Mouse (Mus musculus): Measurements from ENCODE around the gene Chd2. TPM values are rescaled to one million over a fixed set of nuclear protein-coding genes. Genes with fewer than 3 reads are reported as not detected.
A peak's percentile ranks its signal among the peaks of the same experiment; 100 is the strongest.

Chd2 gene
- polyA plus RNA-seq, 1 experiment from 2014 or later, result 64.4 TPM

DNA sequence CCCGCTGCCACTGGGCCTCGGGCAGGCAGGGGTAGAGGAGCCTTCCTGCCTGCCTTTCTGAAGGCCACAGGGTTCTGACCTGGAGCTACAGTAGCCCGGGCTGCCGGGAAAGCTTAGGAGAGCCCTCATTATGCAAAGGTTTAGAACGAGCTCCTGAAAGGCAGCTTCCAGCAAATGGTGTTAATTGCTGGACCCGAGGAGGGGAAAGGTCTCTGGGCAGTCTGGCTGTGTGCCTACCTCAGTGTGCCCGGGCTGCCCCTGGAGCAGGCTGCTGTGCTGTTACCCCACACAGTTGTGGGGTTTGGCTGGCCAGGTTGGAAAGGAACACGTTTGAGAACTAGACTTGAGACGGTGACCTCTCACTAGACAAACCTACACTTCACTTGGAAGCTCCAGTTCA lies 152.2 kb downstream of the Chd2 start:
- H3K4me1 ChIP-seq (replicated peaks; ENCODE audit: control insufficient read depth, insufficient read depth, low read length), result peaks cover 18% of the 10 kb centered on the region
- peak overlapping the region; percentile 88 for H3K27ac ChIP-seq (ENCODE audit: low read depth, low read length)
- H3K4me2 ChIP-seq (replicated peaks; ENCODE audit: low read depth, low read length), result peak overlapping the region; percentile 79
- peak overlapping the region; percentile 63; the same call in 1 of the 2 replicates for H3K4me3 ChIP-seq (ENCODE audit: low read depth, low read length)
- H3K9me3 ChIP-seq (ENCODE audit: control insufficient read depth, low read length), result no peaks in the 10 kb centered on the region
- ATAC-seq (ENCODE audit: low FRiP score) (no peak), DNase-seq (ENCODE audit: low spot score) (no peak)
- H3K27me3 ChIP-seq (ENCODE audit: control insufficient read depth, insufficient read depth, low read length), result no peaks in the 10 kb centered on the region
- H3K9ac ChIP-seq (ENCODE audit: low read depth, low read length), result 0 out of 2 replicates have a peak overlapping the region, but pooled peaks have one; percentile 21
- WGBS, result 2% methylated on average over 9 of the region's 9 CpGs
- H3K36me3 ChIP-seq (ENCODE audit: control insufficient read depth, insufficient read depth, low read length), result no peaks in the 10 kb centered on the region

DNA sequence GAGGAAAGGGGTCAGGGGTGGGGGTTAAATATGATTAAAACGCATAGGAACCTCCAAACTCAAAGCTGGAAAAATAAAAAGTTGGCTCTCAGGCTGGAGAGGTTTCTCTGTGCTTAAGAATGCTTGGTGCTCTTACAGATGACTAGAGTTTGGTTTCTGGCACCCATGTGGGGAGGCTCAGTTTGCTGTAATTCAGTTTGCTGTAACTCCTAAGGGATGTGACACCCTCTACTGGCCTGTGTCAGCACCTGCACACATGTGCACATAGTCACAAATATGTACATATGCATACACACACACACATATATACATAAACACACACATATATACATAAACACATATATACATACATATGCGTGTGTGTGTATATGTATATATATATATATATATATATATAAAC lies 152.8 kb downstream of the Chd2 start:
- ATAC-seq (ENCODE audit: low FRiP score), result no peak
- no peak overlapping the region for H3K4me2 ChIP-seq (replicated peaks; ENCODE audit: low read depth, low read length)
- peaks cover 18% of the 10 kb centered on the region for H3K4me1 ChIP-seq (replicated peaks; ENCODE audit: control insufficient read depth, insufficient read depth, low read length)

DNA sequence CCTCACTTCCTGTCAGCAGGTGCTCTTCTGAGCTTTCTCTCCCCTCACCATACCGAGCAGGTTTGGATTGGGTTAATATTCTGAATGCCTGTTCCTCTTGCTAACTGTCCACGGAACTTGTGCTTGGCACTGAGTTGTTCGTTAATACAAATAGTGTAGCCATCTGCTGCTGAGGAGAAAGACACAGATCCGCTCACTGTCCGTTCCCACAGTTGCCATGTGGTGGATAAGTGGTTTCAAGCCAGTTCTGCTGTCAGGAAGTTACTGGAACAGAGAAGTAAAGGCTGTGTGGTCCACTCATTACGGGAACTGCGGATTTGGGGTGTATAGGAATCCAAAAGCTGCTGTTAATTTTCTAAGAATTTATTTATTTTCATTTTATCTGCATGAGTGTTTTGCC lies 158.8 kb downstream of the Chd2 start:
- Histone ChIP-seq H3K9ac (ENCODE audit: low read depth, low read length) (no peak overlapping the region), H3K4me1 (replicated peaks; ENCODE audit: control insufficient read depth, insufficient read depth, low read length) (peaks cover 9% of the 10 kb centered on the region; the same call in 1 of the 2 replicates), H3K27me3 (ENCODE audit: control insufficient read depth, insufficient read depth, low read length) (no peaks in the 10 kb centered on the region), H3K4me3 (ENCODE audit: low read depth, low read length) (no peak overlapping the region), H3K4me2 (replicated peaks; ENCODE audit: low read depth, low read length) (no peak overlapping the region), H3K9me3 (ENCODE audit: control insufficient read depth, low read length) (no peaks in the 10 kb centered on the region), H3K27ac (ENCODE audit: low read depth, low read length) (no peak overlapping the region), H3K36me3 (ENCODE audit: control insufficient read depth, insufficient read depth, low read length) (no peaks in the 10 kb centered on the region)
- no peak for DNase-seq (ENCODE audit: low spot score)
- 78% methylated on average over 7 of the region's 7 CpGs for WGBS
- no peak for ATAC-seq (ENCODE audit: low FRiP score)

More for the DNA sequence above, 152.8 kb downstream of the Chd2 start:
- H3K4me3 ChIP-seq (ENCODE audit: low read depth, low read length), result no peak overlapping the region
- no peaks in the 10 kb centered on the region for H3K9me3 ChIP-seq (ENCODE audit: control insufficient read depth, low read length)
- no peak for DNase-seq (ENCODE audit: low spot score)
- H3K27me3 ChIP-seq (ENCODE audit: control insufficient read depth, insufficient read depth, low read length), result no peaks in the 10 kb centered on the region
- no peak overlapping the region for H3K27ac ChIP-seq (ENCODE audit: low read depth, low read length)
- H3K36me3 ChIP-seq (ENCODE audit: control insufficient read depth, insufficient read depth, low read length), result no peaks in the 10 kb centered on the region
- H3K9ac ChIP-seq (ENCODE audit: low read depth, low read length), result no peak overlapping the region
- WGBS, result 66% methylated on average over 2 of the region's 2 CpGs

DNA sequence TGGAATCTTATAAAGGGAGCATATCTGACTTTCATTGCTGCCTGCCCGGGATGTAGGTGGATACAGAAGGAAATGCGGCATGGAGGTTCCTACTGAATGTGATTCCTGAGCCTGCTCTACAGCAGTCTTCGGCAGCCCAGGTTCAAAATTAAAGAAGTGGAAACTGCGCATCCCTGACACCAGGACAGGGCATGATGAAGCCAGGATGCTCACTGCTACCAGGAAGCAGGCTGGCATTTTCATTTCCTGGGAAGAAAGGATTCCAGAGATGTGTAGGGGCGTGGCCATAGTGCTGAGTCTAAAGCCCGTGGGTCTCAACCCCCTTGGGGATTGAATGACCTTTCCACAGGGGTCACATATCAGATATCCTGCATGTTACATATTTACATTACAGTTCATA lies 163.6 kb downstream of the Chd2 start:
- H3K27ac ChIP-seq (ENCODE audit: low read depth, low read length), result no peak overlapping the region; the same call in 1 of the 2 replicates
- 59% methylated on average over 6 of the region's 6 CpGs for WGBS
- H3K4me3 ChIP-seq (ENCODE audit: low read depth, low read length), result peak overlapping the region; percentile 75
- peaks cover 6% of the 10 kb centered on the region; the same call in 1 of the 2 replicates for H3K4me1 ChIP-seq (replicated peaks; ENCODE audit: control insufficient read depth, insufficient read depth, low read length)
- H3K9me3 ChIP-seq (ENCODE audit: control insufficient read depth, low read length), result no peaks in the 10 kb centered on the region
- DNase-seq (ENCODE audit: low spot score) (no peak), ATAC-seq (ENCODE audit: low FRiP score) (no peak)
- H3K4me2 ChIP-seq (replicated peaks; ENCODE audit: low read depth, low read length), result peak overlapping the region; percentile 86
- no peaks in the 10 kb centered on the region for H3K36me3 ChIP-seq (ENCODE audit: control insufficient read depth, insufficient read depth, low read length)
- H3K9ac ChIP-seq (ENCODE audit: low read depth, low read length), result peak overlapping the region; percentile 80
- no peaks in the 10 kb centered on the region for H3K27me3 ChIP-seq (ENCODE audit: control insufficient read depth, insufficient read depth, low read length)

DNA sequence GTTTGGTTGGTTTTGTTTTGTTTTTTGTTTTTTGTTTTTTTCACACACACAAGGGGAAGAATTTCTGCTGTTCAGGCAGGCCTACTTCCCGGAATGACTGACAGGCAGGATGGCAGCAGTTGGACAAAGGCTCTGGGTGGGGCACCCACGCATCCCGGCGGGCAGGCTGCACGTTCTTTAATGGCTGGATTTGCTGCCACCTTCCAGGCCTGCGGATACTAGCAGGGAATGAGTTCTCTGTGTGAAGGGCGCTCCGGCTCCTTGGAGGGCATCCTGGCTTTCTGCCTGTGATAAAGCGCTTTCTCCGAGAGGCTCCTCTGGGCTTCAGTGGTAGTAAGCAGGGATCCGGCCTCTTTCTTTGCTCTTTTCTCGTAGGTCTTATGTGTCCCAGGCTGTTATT lies 164.3 kb downstream of the Chd2 start:
- Histone ChIP-seq H3K4me3 (ENCODE audit: low read depth, low read length) (peak overlapping the region; percentile 75), H3K9ac (ENCODE audit: low read depth, low read length) (peak overlapping the region; percentile 80), H3K27ac (ENCODE audit: low read depth, low read length) (peak overlapping the region; percentile 68), H3K36me3 (ENCODE audit: control insufficient read depth, insufficient read depth, low read length) (no peaks in the 10 kb centered on the region), H3K9me3 (ENCODE audit: control insufficient read depth, low read length) (no peaks in the 10 kb centered on the region), H3K4me2 (replicated peaks; ENCODE audit: low read depth, low read length) (peak overlapping the region; percentile 86), H3K4me1 (replicated peaks; ENCODE audit: control insufficient read depth, insufficient read depth, low read length) (peaks cover 9% of the 10 kb centered on the region), H3K27me3 (ENCODE audit: control insufficient read depth, insufficient read depth, low read length) (no peaks in the 10 kb centered on the region)
- ATAC-seq (ENCODE audit: low FRiP score) (no peak), DNase-seq (ENCODE audit: low spot score) (peak; percentile 44)
- WGBS, result 34% methylated on average over 12 of the region's 12 CpGs

Other genes with a start within 250 kb of the Chd2 start
- gene Rgma, start 166.3 kb downstream of the Chd2 start, polyA plus RNA-seq (2014; fragmentation: Nextera tagmentation; extraction: Ambion mirVana), result 36.5 and 52.5 TPM in 2 replicates
- 28.4 and 29.4 TPM in 2 replicates for gene Fam174b, start 198.5 kb upstream of the Chd2 start, polyA plus RNA-seq (2014; fragmentation: Nextera tagmentation; extraction: Ambion mirVana)